Mouse (Mus musculus) adrenal gland (tissue): ENCODE data around the gene Rps15.

Source experiments
- intact Hi-C: fragments of 180-260 bp; cut with DNase I; formaldehyde crosslinking; loops from one replicate; pipeline ENCODE4 v1.15.1; 2025

Gene Rps15

DNA sequence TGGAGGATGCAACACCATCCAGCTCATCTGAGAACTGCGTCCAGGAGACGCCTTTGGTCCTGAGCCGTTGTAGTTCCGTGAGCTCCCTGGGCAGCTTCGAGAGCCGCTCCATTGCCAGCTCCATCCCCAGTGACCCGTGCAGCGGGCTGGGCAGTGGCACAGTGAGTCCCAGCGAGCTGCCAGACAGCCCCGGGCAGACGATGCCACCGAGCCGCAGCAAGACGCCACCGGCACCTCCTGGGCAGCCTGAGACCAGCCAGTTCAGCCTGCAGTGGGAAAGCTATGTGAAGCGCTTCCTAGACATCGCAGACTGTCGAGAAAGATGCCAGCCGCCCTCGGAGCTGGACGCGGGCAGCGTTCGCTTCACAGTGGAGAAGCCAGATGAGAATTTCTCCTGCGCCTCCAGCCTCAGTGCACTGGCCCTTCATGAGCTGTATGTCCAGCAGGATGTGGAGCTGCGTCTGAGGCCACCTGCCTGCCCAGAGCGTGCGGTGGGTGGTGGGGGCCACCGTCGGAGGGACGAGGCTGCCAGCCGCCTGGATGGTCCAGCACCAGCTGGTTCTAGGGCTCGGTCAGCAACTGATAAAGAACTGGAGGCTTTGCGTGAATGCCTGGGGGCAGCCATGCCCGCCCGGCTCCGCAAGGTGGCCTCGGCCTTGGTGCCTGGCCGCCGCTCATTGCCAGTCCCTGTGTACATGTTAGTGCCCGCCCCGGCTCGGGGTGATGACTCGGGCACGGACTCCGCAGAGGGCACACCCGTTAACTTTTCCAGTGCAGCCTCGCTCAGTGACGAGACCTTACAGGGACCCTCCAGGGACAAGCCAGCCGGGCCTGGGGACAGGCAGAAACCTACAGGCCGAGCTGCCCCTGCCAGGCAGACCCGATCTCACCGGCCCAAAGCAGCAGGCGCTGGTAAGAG lies 20.6 kb downstream of the Rps15 start:
- intact Hi-C loops, result no loop called here

DNA sequence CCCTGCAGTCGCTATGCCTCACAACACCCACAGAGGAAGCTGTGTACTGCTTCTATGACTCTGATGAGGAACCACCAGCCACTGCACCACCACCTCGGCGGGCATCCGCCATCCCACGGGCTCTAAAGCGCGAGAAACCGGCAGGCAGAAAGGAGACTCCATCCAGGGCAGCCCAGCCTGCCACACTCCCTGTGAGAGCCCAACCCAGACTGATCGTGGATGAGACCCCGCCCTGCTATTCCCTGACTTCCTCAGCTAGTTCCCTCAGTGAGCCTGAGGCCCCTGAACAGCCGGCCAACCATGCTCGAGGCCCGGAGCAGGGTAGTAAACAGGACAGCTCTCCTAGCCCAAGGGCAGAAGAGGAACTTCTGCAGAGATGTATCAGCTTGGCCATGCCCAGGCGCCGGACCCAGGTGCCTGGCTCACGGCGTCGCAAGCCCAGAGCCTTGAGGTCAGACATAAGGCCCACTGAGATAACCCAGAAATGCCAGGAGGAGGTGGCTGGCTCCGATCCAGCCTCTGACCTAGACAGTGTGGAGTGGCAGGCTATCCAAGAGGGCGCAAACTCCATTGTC lies 21.5 kb downstream of the Rps15 start:
- intact Hi-C loops, result no loop called here

DNA sequence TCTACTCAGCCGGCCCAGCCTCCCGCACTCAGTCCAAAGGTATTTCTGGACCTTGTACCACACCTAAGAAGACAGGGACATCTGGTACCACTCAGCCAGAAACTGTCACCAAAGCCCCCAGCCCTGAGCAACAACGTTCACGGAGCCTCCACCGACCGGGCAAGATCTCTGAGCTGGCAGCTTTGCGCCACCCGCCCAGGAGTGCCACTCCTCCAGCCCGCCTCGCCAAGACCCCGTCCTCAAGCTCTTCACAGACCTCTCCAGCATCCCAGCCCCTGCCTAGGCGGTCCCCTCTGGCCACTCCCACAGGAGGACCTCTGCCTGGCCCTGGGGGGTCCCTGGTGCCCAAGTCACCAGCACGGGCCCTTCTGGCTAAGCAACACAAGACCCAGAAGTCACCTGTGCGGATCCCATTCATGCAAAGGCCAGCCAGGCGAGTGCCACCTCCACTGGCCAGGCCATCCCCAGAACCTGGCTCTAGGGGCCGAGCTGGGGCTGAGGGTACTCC lies 22.3 kb downstream of the Rps15 start:
- intact Hi-C loops, result no loop called here

DNA sequence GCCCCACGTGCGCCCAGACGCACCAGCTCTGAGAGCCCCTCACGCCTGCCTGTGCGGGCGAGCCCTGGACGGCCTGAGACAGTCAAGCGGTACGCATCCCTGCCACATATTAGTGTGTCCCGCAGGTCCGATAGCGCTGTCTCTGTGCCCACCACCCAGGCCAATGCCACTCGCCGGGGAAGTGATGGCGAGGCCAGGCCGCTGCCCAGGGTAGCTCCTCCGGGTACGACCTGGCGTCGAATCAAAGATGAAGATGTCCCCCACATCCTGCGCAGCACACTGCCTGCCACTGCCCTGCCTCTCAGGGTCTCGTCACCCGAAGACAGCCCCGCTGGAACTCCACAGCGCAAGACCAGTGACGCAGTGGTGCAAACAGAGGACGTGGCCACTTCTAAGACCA lies 23.1 kb downstream of the Rps15 start:
- intact Hi-C loops, result no loop called here

DNA sequence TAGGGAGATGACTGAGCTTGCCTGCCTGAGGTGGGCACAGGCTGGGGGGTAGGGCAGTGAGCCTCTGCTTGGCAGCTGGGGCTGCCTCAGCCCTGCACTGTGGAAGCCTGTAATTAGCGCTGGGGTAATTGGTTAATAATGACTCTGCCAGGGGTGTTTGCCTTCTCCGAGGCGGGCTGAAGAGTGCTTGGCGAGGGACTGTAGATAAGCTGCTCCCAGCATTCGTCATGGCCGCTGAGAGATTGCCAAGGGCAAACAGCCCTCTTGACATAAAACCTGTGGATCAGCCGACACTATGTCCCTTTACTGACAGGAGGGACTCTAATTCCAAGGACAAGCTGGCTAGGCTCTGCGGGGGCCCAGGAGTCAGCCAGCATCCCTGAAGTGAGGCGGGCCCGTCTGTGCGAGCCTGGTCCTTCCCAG lies 24.1 kb downstream of the Rps15 start:
- intact Hi-C loops, result no loop called here

DNA sequence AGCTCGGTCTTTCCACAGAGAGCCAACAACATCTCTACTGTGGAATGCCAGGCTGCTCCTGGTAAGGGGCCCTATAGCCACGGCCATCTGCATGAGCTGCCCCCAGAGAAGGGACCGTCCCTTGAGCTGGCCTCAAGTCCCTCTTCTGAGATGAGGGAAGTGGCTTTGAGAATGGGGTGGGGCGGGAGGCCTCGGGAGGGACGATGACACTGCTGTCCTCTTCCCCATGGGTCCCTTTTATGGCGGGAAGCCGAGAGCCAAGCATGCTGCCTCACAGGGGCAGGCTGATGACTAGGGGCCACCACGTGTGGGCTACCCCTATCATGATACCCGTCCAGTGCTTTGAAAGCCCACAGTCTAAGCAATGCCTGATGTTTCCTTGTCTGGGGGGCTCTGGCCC lies 24.8 kb downstream of the Rps15 start:
- intact Hi-C loops, result no loop called here

DNA sequence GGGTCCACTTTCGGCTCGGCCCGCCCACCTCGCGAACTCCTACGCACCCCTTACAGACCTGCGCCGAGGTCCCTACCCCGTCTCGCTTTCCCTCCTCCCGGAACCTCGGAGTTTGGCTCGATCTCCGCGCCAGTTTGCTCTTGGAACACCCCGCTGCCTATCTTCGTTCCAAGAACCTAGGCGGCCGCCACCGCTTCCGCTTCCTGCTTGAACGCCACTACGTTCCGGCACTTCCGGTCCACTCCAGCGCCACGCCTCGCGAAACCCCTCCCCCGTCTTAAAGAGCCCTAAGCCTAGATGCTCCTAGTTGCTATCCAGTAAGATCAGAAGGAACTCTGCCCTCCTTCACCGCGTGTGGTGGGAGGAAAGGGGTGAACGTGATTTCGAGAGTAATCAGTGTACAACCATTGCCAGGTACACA lies 28.1 kb downstream of the Rps15 start, which contains the start of gene 2310011J03Rik:
Gene 2310011J03Rik (minus strand): TSS at position 198 of the 421 bp plus-strand sequence.
- intact Hi-C loops, result no loop called here

DNA sequence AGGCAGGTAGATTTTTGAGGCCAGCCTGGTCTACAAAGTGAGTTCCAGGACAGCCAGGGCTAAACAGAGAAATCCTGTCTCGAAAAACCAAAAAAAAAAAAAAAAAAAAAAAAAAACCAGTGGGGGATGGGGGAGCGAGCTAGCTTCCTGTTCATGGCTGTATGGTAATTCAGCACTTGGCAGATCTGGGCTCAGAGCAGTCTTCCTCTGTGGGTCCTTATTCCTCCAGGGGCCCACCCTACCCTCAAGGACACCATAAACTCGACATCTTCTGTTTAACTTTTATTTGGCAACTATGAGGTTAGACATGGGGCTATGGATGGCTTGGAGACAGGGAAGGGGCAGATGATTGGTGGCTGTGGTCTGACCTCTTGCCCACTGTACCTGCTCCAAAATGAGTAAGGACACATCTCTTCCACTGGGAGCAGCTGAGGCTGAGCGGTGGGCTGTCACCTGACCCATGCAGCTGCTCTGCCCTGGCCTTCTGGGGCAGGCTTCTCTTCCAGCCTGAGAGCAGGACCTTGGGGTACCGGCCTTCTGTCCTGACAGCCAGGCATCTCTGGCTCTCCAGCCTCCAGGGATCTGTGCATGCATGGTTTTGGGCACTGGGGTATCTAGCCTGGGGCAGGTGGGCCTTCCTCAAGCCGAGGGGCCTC lies 28.9 kb downstream of the Rps15 start:
- intact Hi-C loops, result no loop called here

DNA sequence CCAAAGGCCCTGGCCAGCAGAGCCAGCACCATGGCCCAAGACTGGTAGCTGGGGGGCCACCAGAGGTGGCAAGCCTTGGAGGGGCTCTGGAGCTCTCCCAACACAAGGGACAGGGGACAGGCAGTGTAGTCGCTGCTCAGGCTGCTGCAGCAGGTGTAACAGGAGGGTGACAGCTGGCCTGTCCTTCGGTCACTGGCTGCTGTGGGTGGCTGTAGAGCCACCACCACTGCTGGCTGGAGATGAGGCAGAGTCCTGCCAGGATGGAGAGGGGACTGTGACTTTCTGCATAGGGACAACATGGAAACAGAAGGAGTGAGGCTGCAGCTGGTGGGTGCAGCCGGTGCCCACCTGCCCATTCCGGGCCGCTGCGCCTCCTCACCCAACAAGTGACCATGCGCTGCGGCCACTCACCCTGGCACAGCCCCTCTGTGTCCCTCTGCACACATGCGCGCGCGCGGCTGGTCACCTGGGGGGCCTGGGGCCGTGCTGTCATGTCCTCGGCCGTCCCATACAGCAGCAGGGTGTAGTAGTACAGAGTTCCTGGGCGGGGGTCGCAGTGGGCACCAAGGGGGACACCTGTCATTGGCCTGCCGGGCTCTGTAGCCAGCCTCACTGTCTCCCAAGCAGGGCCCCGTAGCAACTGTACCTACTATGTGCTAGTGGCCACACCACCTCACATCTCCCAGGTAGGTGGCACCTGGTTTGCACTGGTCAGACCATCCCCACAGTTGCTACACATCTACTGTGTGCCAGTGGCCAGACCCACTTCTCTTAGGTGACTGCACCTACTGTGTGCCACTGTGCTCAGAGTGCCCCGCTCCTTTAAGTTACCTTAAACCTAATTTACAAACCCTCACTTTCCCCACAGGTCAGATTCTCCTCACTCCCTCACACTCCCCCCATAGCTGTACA lies 29.7 kb downstream of the Rps15 start:
- intact Hi-C loops, result no loop called here

DNA sequence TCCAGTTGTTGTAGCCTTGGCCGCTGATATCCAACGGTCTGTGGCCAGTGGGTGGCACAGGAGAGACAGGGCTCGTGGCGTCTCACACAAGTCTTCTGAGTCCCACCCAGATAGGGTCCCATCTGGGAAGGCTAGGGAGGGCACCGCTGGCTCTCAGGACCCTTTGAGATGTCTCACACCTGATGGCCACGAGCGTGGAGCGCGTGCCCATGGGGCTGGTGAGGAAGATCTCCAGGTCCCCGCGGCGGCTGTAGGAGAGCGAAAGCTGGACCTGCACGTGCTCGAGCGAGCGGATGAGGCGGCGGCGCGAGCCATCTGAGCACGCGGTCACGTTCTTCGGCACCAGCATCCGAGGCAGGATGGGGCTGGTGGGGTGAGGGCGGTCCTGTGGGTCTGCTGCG lies 30.6 kb downstream of the Rps15 start:
- intact Hi-C loops, result no loop called here

DNA sequence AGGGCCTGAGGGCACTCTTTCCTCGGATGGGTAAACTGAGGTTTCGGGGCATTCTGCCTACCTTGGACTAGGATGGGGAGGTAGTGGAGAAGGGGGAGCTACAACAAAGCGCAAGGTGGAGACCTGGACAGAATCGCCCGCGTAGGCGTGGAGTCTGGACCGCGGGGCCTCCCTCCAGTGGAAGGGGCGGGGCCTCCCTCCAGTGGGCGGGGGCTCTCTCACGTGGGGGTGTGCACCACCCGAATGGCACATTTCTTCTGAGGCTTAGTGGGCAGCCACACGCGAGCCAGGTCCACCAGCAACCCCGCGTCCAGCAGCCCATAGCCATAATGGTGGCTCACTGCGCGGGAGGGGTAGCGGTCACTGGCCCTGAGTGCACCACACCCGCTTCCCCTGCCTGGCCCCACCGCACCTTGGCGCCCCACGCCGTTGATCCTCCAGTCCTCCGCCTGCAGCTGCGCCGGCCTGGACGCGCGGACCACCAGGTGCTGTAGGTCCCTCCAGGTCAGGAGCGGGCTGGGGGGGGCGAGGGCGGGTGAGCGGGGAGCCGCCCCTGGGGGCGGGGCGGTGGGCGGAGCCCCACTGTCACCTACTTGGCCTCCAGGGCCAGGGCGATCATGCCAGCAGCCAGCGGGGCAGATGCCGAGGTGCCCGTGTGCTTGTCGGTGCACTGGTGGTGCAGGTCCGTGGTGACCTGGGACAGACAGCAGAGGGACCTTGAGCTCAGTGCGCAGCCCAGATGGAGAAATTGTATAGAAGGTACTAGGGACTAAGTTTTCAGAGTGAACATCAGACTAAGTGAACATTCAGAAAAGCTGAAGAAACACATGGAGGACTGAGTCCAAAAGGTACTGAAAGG lies 31.2 kb downstream of the Rps15 start:
- intact Hi-C loops, result no loop called here

DNA sequence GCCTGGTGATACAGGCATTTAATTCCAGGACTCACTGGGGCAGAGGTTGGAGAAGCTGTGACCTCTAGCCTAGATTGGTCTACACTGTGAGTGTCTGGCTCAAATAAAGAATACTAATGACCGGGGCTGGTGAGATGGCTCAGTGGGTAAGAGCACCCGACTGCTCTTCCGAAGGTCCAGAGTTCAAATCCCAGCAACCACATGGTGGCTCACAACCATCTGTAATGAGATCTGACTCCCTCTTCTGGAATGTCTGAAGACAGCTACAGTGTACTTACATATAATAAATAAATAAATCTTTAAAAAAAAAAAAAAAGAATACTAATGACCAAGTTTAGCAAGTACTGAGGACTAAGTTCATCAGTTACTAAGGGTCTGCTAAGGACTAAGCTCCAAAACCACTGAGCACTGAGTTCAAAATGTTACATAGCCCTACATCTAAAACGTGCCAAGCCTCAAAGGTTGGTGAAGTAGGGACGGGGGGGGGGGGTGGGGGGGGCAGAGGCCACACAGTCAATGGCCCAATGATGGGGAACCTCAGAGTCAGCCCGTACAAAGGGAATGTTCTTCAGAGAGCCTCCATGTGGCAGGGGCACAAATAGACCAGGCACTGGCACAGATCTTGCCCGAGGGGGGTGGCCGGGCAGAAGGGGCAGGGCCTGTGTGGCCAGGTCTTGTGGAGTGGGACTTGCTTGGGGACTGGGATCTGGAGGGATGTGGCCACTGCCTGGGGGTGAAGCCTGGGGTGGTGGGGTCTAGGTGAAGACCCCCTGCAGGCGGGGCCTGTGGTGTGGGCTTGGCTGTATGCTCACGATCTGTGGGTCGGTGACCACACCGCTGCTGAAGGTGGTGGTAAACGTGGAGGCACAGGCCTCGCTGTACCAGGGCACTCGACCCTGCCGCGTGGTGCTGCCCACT lies 32.1 kb downstream of the Rps15 start:
- intact Hi-C loops, result no loop called here

DNA sequence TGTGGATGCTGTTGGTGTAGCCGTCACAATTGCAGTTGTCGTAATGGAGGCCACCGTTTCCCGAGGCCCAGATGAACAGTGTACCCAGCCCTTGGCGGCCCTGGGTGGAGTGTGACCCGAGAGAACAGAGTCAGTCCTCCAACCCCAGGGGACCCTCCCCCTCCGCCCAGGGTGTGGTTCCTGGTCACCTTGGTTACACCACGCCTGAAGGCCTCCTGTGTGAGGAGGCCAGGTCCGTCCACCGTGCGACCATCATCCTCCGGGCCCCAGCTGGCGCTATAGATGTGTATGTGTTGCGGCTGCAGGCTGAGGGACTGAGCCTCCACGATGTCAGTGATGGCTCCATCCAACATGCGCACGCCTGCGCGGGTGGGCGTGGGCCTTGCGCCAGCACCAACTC lies 32.8 kb downstream of the Rps15 start:
- intact Hi-C loops, result no loop called here

DNA sequence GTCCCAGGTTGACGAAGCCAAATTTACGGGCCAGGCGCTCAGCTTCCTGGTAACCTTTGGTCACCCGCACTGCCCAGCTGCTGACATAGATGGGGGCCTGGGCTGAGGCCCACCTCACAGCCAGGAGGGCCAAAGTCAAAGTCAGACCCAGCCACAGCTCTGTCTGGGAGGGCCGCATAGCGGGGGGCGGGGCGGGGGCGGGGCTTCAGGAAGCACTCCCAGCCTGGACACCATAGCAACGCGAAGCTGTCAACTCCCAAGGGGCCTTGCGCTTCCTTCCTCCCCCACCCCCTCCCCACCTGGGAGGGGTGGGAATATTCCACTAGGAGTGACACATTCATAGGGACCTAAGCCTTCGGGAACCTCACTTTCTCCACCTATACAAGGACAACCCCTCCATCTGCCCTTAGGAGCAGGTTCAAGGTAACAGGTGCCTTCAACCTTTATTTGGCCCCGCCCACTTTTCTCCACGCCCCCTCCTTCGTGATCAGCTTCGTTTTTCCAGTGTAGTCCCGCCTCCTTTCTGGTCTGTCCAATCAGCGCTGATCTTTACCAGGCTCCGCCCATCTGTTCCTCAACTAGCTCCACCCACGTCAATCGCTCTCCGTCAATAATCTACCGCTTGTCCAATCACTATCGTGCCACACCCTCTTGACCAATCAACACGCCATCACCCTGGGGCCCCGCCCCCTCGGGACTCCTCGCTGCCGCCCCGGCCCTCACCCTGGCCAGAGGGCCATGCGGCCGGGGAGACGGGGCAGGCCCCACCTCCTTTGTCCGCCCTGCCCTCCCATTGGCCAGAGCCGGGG lies 37.2 kb downstream of the Rps15 start, which contains the start of the genes Pcsk4 and Reep6:
Gene Pcsk4 (minus strand): TSS at position 226 of the 809 bp plus-strand sequence.
Gene Reep6 (plus strand): TSS at position 681 of the 809 bp plus-strand sequence.
- intact Hi-C loops, result no loop called here

DNA sequence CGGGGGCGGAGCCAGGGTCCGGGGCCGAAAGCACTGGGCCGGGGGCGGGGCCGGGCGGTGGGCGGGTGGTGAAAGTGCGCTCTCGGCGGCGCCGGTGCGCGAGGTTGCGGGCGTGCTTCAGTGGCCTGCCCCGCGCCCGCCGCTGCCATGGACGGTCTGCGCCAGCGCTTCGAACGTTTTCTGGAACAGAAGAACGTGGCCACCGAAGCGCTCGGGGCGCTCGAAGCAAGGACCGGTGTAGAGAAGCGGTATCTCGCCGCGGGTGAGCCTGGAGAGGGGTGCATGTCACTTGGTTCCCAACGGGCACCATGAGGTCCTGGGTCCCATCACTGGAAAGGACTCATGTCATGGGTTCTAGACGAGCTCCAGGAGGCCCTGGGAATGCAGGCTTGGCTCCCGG lies 37.8 kb downstream of the Rps15 start:
- intact Hi-C loops, result no loop called here

DNA sequence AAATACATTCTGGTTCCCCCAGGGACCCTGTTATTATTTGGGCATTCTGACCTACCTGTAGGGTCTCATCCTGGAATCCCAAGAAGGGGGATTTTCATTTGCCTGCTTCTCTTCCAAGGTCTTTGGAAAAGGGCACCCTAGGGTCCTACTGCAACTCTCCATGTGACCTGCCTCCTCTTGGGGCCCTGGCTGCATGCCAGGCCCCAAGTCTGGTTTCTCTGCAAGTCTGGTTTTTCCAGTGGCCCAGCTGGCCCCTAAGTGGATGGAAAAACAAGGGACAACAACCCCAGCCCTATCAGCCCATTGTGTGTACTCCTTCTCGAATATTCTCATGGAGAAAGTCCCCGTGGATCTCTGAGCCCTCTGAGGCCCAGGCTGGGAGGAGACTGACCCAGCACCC lies 38.6 kb downstream of the Rps15 start:
- intact Hi-C loops, result no loop called here

DNA sequence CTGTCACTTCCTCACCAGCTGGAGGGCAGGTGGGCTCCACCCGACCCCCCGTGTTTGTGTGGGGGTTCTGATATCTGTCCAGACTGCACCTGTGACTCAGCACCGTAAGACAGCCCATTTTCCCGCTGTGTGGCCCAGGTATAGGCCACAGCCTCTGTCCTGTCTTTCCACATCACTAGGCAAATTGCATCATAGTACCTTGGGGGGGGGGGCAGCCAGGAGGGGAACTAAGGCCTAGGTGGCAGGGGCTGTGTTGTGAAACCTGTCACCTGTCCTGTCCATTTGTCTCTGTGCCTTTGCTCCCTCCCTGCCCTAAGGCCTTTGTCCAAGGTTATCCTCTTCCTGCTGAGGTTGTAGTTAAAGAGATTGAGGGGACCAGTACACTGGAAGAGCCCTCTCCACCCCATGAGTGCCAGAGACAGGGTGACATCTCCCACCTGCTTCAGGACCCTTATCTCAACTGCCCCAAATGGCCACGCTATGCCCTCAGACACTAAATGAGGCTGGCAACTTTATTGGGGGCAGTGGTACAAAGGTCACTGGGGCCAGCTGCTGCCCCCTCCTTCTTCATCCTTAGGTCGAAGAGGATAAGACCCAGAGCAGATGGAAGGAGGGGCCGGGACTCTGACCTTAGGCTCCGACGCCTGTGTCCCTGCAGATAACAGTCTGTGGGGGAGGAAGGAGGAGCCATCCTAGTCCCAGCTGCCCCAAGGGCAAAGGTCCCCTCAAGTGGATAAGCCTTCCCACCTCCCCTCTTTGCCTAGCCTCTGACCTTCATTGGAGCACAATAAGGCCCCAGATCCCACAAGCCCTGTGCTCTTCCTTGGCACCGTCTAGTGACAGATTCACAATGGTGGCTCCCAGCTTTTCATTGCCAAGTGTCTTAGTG lies 39.6 kb downstream of the Rps15 start:
- intact Hi-C loops, result no loop called here
